Mouse (Mus musculus): Measurements from ENCODE around the gene Cdh22. TPM values are rescaled to one million over a fixed set of nuclear protein-coding genes. Genes with fewer than 3 reads are reported as not detected.

The Cdh22 gene
- not detected for polyA plus RNA-seq (2014; fragmentation: Illumina TruSeq; extraction: RNeasy Lipid Tissue Mini Kit (QIAGEN cat#74804); ENCODE audit: low read depth, low replicate concordance)

GRCm38 (mm10) chr2:165234613-165235291 is at the start of gene Cdh22:
Gene Cdh22 (minus strand): TSS chr2:165234853.

GRCm38 (mm10) chr2:165090650-165091049 is 144.0 kb downstream of the Cdh22 start, which contains the start of gene 1700025C18Rik:
Gene 1700025C18Rik (minus strand): TSS chr2:165090750.

Other genes starting within 250 kb of the Cdh22 start
- gene Ncoa5, start 200.0 kb downstream of the Cdh22 start, polyA plus RNA-seq (2014; fragmentation: Illumina TruSeq; extraction: RNeasy Lipid Tissue Mini Kit (QIAGEN cat#74804); ENCODE audit: low read depth, low replicate concordance): 11.4 TPM
- gene Cd40, start 179.2 kb downstream of the Cdh22 start, polyA plus RNA-seq (2014; fragmentation: Illumina TruSeq; extraction: RNeasy Lipid Tissue Mini Kit (QIAGEN cat#74804); ENCODE audit: low read depth, low replicate concordance): 0.17 TPM
- not detected for gene 1700025C18Rik, start 144.1 kb downstream of the Cdh22 start, polyA plus RNA-seq (2014; fragmentation: Illumina TruSeq; extraction: RNeasy Lipid Tissue Mini Kit (QIAGEN cat#74804); ENCODE audit: low read depth, low replicate concordance)
- 8.3 TPM for gene Slc35c2, start 53.0 kb upstream of the Cdh22 start, polyA plus RNA-seq (2014; fragmentation: Illumina TruSeq; extraction: RNeasy Lipid Tissue Mini Kit (QIAGEN cat#74804); ENCODE audit: low read depth, low replicate concordance)
- gene Elmo2, start 91.6 kb upstream of the Cdh22 start, polyA plus RNA-seq (2014; fragmentation: Illumina TruSeq; extraction: RNeasy Lipid Tissue Mini Kit (QIAGEN cat#74804); ENCODE audit: low read depth, low replicate concordance): 8.9 TPM
- not detected for gene Zfp663, start 133.9 kb upstream of the Cdh22 start, polyA plus RNA-seq (2014; fragmentation: Illumina TruSeq; extraction: RNeasy Lipid Tissue Mini Kit (QIAGEN cat#74804); ENCODE audit: low read depth, low replicate concordance)
- gene Zfp334, start 153.4 kb upstream of the Cdh22 start, polyA plus RNA-seq (2014; fragmentation: Illumina TruSeq; extraction: RNeasy Lipid Tissue Mini Kit (QIAGEN cat#74804); ENCODE audit: low read depth, low replicate concordance): 4.3 TPM
- not detected for gene Ocstamp, start 165.6 kb upstream of the Cdh22 start, polyA plus RNA-seq (2014; fragmentation: Illumina TruSeq; extraction: RNeasy Lipid Tissue Mini Kit (QIAGEN cat#74804); ENCODE audit: low read depth, low replicate concordance)
- gene Slc13a3, start 238.4 kb upstream of the Cdh22 start, polyA plus RNA-seq (2014; fragmentation: Illumina TruSeq; extraction: RNeasy Lipid Tissue Mini Kit (QIAGEN cat#74804); ENCODE audit: low read depth, low replicate concordance): 0.23 TPM

Measured in adrenal gland, adult 10 weeks (tissue).